In the genomic region with DNA sequence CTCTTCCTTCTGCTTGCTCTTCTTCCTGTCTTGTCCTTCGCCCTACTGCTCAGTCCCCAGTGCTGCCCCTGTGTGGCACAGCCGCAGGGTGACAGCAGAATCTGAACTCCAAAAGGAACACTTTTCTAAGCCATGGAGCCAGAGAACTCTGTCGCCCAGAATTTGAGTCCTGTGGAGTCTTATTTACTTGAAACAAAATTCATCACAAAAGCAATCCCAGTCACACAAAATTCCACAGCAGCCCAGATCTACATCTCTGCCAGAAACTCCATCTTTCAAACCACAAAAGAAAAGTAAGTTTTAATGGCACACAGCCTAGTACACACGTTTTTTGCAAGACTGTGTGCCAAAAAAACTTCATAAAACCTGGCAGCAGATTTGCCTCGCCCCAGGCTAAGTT, we compare ENCODE assay signal across 8 mouse cellular contexts. TPM values are rescaled to one million over a fixed set of nuclear protein-coding genes. Genes with fewer than 3 reads are reported as not detected.
DNase-seq lines count a peak whose midpoint lies in the region; ATAC-seq and TF ChIP-seq lines count a peak whose summit lies in the region.

No protein-coding gene starts in this region.

- no peak for ATAC-seq in heart, embryonic 11.5 days (replicated peaks; ENCODE audit: insufficient number of reproducible peaks, low FRiP score, low TSS enrichment)
- ATAC-seq in lung, embryonic 14.5 days (ENCODE audit: insufficient read depth) = peak; percentile 72

- no peak for TF ChIP-seq POLR2A in small intestine, adult 2 months (IDR thresholded peaks at IDR 0.05; ENCODE audit: low read depth, low read length)

- H3K27ac ChIP-seq in heart, embryonic 11.5 days (ENCODE audit: low read depth, low read length) = peak overlapping the region; percentile 60; the same call in 1 of the 2 replicates
- peak overlapping the region; percentile 80; the same call in 1 of the 2 replicates for H3K27ac ChIP-seq in lung, embryonic 14.5 days (ENCODE audit: low read depth)
- 0 out of 2 replicates have a peak overlapping the region, but pooled peaks have one; percentile 6 for H3K27ac ChIP-seq in small intestine, adult 2 months (ENCODE audit: insufficient read depth, low read depth, low read length)

- peaks cover 2% of the 10 kb centered on the region; the same call in 1 of the 2 replicates for H3K36me3 ChIP-seq in heart, embryonic 11.5 days (ENCODE audit: control insufficient read depth, insufficient read depth, low read length)
- H3K36me3 ChIP-seq in E14TG2a.4 (ENCODE audit: insufficient read depth, low read length) = peaks cover 20% of the 10 kb centered on the region
- H3K36me3 ChIP-seq in lung, embryonic 14.5 days (ENCODE audit: insufficient read depth) = peaks cover 12% of the 10 kb centered on the region; the same call in 1 of the 2 replicates
- H3K36me3 ChIP-seq in small intestine, adult 2 months (ENCODE audit: control insufficient read depth, insufficient read depth, low read length) = peaks cover 3% of the 10 kb centered on the region; the same call in 1 of the 2 replicates

- H3K27me3 ChIP-seq in heart, embryonic 11.5 days (ENCODE audit: control insufficient read depth, insufficient read depth, low read length) = no peaks in the 10 kb centered on the region
- no peaks in the 10 kb centered on the region for H3K27me3 ChIP-seq in E14TG2a.4 (ENCODE audit: insufficient read depth, low read length)
- H3K27me3 ChIP-seq in lung, embryonic 14.5 days (ENCODE audit: insufficient read depth, low read length) = no peaks in the 10 kb centered on the region
- H3K27me3 ChIP-seq in small intestine, adult 2 months (ENCODE audit: control insufficient read depth, insufficient read depth, low read length) = no peaks in the 10 kb centered on the region

- no peak overlapping the region for H3K9ac ChIP-seq in heart, embryonic 11.5 days (ENCODE audit: low read depth, low read length)
- H3K9ac ChIP-seq in lung, embryonic 14.5 days = no peak overlapping the region

- H3K4me2 ChIP-seq in heart, embryonic 11.5 days = peak overlapping the region; percentile 35; the same call in 1 of the 2 replicates
- H3K4me2 ChIP-seq in lung, embryonic 14.5 days = peak overlapping the region; percentile 43

- peaks cover 25% of the 10 kb centered on the region for H3K4me1 ChIP-seq in heart, embryonic 11.5 days (ENCODE audit: control insufficient read depth, insufficient read depth, low read length)
- peaks cover 46% of the 10 kb centered on the region for H3K4me1 ChIP-seq in E14TG2a.4 (replicated peaks; ENCODE audit: low read depth, low read length)
- peaks cover 25% of the 10 kb centered on the region for H3K4me1 ChIP-seq in lung, embryonic 14.5 days (ENCODE audit: insufficient read depth)
- no peaks in the 10 kb centered on the region; the same call in 1 of the 2 replicates for H3K4me1 ChIP-seq in small intestine, adult 2 months (ENCODE audit: control insufficient read depth, insufficient read depth, insufficient read length, low read length)

- no peak overlapping the region for H3K4me3 ChIP-seq in heart, embryonic 11.5 days (ENCODE audit: low read depth, low read length)
- peak overlapping the region; percentile 35; the same call in 1 of the 2 replicates for H3K4me3 ChIP-seq in E14TG2a.4 (replicated peaks; ENCODE audit: low read length)
- H3K4me3 ChIP-seq in lung, embryonic 14.5 days (ENCODE audit: low read depth, low read length) = no peak overlapping the region
- no peak overlapping the region for H3K4me3 ChIP-seq in small intestine, adult 2 months (ENCODE audit: low read depth, low read length)

- DNase-seq in heart, adult 8-10 months (ENCODE audit: low spot score) = no peak
- DNase-seq in cerebellum, adult 11-12 months = peak; percentile 44
- DNase-seq in heart, postnatal 4 days = peak; percentile 32
- peak; percentile 73 for DNase-seq in lung, embryonic 14.5 days
- DNase-seq in urinary bladder, postnatal 25 days (ENCODE audit: low spot score) = no peak

- WGBS in heart, embryonic 11.5 days (ENCODE audit: insufficient replicate concordance) = 45% methylated on average over 5 of the region's 5 CpGs
- WGBS in lung, embryonic 14.5 days = 29% methylated on average over 5 of the region's 5 CpGs
- WGBS in small intestine, adult 2 months = 36% methylated on average over 5 of the region's 5 CpGs

- TF ChIP-seq CTCF in E14TG2a.4 (conservative IDR thresholded peaks at IDR 0.05; ENCODE audit: low read length) = no peak
- TF ChIP-seq CTCF in lung, embryonic 14.5 days (IDR thresholded peaks at IDR 0.05; ENCODE audit: low read depth) = peak; percentile 65
- peak; percentile 25; the same call in 1 of the 2 replicates for TF ChIP-seq CTCF in small intestine, adult 2 months (IDR thresholded peaks at IDR 0.05; ENCODE audit: extremely low read depth, insufficient read length, insufficient replicate concordance, low read depth, low read length)

- no peaks in the 10 kb centered on the region for H3K9me3 ChIP-seq in heart, embryonic 11.5 days (replicated peaks; ENCODE audit: control insufficient read depth, low read length)
- H3K9me3 ChIP-seq in E14TG2a.4 (ENCODE audit: low read length) = no peaks in the 10 kb centered on the region
- no peaks in the 10 kb centered on the region for H3K9me3 ChIP-seq in lung, embryonic 14.5 days (ENCODE audit: low read depth, low read length)

RNA-seq across cellular contexts. Expression of a gene that starts 6.5 kb away (rescaled TPM):
- 5.7 and 6.4 TPM in 2 replicates for polyA plus RNA-seq in heart, embryonic 11.5 days (2014; fragmentation: Nextera tagmentation; extraction: Ambion mirVana)
- total RNA-seq in heart, adult 8-10 months (2022) = 10 to 100 TPM; 25.4 to 29.0 (median 28.2) TPM
- 10 to 100 TPM; 35.6 to 37.3 TPM for total RNA-seq in heart, postnatal 4 days (2021)
- polyA plus RNA-seq in lung, embryonic 14.5 days (2014; fragmentation: Nextera tagmentation; extraction: Ambion mirVana) = 9.0 and 9.2 TPM in 2 replicates
- 3.1 and 5.9 TPM in 2 replicates for polyA plus RNA-seq in small intestine, adult 2 months (2012; rRNA removed)

Comparison
In these comparisons a context has a peak if more than half of its experiments do, and no peak if none do; other contexts are left out.
1. DNase-seq: peak in cerebellum, adult 11-12 months (single experiment), heart, postnatal 4 days (single experiment) and lung, embryonic 14.5 days (single experiment); none in heart, adult 8-10 months (single experiment) and urinary bladder, postnatal 25 days (single experiment).
2. H3K27ac ChIP-seq: peak in every context shown above with its lines; median percentile 80 in lung, embryonic 14.5 days; 60 in heart, embryonic 11.5 days; 6 in small intestine, adult 2 months.